Mouse (Mus musculus) macrophage (primary cell): ENCODE measurements around the gene Catsper3. TPM values are rescaled to one million over a fixed set of nuclear protein-coding genes. Genes with fewer than 3 reads are reported as not detected.

Source experiments
- H3K27ac ChIP-seq: fragments of 350-480 bp; formaldehyde crosslinking; 2 replicates; pipeline ENCODE4 v1.9.0; 2021
- H3K36me3 ChIP-seq: fragments of 350-480 bp; formaldehyde crosslinking; 2 replicates; pipeline ENCODE4 v1.9.0; 2021; ENCODE audit errors: inconsistent target
- H3K4me3 ChIP-seq: fragments of 350-480 bp; formaldehyde crosslinking; 2 replicates; pipeline ENCODE4 v1.9.0; 2021; ENCODE audit errors: inconsistent target
- H3K79me2 ChIP-seq: fragments of 350-480 bp; formaldehyde crosslinking; 2 replicates; pipeline ENCODE4 v1.9.0; 2021; ENCODE audit errors: inconsistent target
- WGBS: methylation state at CpG from one replicate; pipeline ENCODE4 v1.1.7; 2026; ENCODE audit warnings: inconsistent platforms; ENCODE audit not compliant: missing documents; 5-methylcytosine and 5-hydroxymethylcytosine counted together
- polyA plus RNA-seq: library from polyadenylated mRNA; stranded (reverse); fragments of 250-400 nt; gene quantifications from 3 replicates; pipeline ENCODE4 v1.2.4, GENCODE M21; 2018; ENCODE audit warnings: inconsistent platforms
- total RNA-seq, 78 experiments: library from RNA; depleted of rRNA; stranded (reverse); fragments of 250-400 nt; gene quantifications; 1 replicate in 9 of 78; 2 replicates in 24 of 78; 3 replicates in 43 of 78; 4 replicates in 2 of 78; pipeline ENCODE4 v1.2.4; 2018; ENCODE audit warnings: inconsistent platforms in 56 of 78

The Catsper3 gene
- total RNA-seq (2018; cell fraction: chromatin; rRNA removed): under 1 TPM in 3 of 26 experiments, not detected in 23; 0.45 to 0.91 (median 0.59) TPM
- total RNA-seq (2018; cell fraction: cytosol; rRNA removed): under 1 TPM in 3 of 26 experiments, not detected in 23; 0.11 to 0.17 (median 0.14) TPM
- not detected for total RNA-seq (2018; cell fraction: nucleus; rRNA removed)
- not detected in 3 replicates for polyA plus RNA-seq

DNA sequence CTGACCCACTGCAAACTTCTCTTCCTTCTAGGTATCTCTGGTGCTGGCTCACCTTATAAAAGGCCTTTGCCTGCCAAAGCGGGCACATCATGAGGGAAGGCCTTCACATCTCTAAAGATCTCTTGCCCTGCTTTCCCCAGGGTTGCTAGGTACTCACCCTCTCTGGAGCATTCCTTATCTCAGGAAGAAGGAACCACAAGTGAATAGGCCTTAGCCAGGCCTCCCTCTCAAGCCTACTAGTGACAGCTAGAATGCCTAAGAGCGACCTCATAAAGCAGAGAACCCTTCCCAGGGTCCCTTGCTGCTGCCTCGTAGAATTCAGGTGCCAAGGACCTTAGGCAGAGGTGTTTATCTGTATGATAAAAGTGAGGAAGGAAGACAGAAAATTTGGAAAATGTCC, at the start of gene Catsper3:
Catsper3 (plus strand) TSS at position 301 of the 400 bp plus-strand sequence.
- Histone ChIP-seq H3K27ac (no peak within 1 kb of the TSS), H3K4me3 (no peak within 1 kb of the TSS), H3K79me2 (no peaks in the 10 kb centered on the region), H3K36me3 (no peaks in the 10 kb centered on the region)
- 92% methylated on average over 3 of the region's 3 CpGs for WGBS

DNA sequence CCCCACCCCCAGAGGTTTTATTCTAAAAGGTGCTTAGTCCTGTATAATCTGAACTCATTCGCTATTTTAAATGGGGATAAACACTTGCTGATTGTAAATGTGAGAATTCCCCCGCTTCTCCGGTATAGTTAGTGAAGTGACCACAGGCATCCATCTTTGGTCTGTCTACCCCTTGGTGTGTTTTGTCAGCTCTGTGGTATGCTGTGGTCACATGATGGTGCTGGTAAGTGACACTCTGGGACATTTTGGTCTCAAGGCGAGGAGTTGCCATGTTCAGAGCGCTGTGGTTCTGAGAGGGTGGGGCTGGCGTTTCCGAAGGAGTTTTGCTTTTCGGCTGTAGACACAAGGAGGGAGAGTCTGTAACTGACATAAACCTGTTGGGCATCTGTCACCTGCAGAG, 46.5 kb upstream of the Catsper3 start:
- 98% methylated on average over 8 of the region's 8 CpGs for WGBS
- no peaks in the 10 kb centered on the region for H3K79me2 ChIP-seq
- no peaks in the 10 kb centered on the region for H3K36me3 ChIP-seq
- H3K4me3 ChIP-seq: no peak overlapping the region
- H3K27ac ChIP-seq: no peak overlapping the region

DNA sequence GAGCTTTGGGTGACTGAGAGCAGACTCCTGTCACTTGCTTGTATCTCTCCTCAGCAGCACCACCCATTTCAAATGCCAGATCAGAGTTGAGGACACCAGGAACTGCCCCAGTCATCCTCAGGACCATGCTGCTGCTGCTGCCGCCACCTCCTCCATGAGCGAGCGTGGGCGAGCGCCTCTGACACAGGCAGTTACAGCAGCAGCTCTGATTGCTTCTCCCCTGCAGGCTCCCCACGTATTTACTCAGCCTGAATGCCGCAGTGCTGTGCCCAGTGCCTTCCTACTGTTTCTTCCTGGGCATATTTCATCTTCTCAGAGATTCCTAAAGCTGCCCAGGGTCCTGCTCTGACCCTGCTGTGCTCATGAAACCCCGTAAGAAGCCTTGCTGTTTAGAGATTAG, 42.1 kb upstream of the Catsper3 start:
- Histone ChIP-seq H3K79me2 (no peaks in the 10 kb centered on the region), H3K4me3 (no peak overlapping the region)

DNA sequence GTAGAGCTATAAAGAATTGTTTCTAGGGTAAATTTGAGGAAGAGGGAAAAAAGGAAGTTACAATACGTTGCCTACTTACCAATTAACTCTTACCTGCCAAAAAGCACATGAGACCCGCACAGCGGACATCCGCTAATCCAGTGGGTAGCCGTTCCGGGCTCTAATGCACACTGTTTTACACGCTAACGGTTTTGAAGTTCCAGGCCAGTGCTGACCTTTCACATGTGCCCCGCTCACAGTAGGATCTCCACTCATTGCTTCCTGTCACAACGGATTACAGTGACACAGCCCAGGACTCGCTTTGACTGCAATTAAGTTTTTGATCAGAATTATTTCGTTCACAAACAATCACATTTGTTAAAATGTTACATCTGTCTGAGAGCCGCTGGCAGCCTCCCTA, 30.0 kb upstream of the Catsper3 start:
- H3K36me3 ChIP-seq: no peaks in the 10 kb centered on the region

More for the DNA sequence above, 42.1 kb upstream of the Catsper3 start:
- no peak overlapping the region for H3K27ac ChIP-seq
- WGBS: 97% methylated on average over 8 of the region's 8 CpGs
- H3K36me3 ChIP-seq: no peaks in the 10 kb centered on the region

DNA sequence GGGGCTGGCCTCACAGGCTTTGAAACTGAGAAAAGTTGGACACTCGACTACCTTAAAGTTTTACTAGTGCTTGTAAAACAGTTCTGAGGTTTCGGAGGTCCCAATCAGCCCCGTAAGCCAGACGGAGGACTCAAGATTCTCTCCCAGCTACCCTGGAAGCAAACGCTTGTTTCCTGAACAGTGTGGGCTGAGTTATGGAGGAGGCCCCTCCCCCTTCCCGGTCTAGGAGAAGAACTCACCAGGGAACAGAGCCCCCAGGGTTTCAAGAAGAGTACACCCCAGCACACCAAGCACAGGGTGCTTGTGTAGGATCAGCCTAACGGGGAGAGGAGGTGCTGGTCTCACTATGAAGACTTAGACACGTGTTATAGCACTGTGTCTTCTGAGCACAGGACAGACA, 27.6 kb upstream of the Catsper3 start:
- no peaks in the 10 kb centered on the region for H3K79me2 ChIP-seq
- WGBS: 77% methylated on average over 8 of the region's 8 CpGs
- H3K36me3 ChIP-seq: no peaks in the 10 kb centered on the region
- H3K4me3 ChIP-seq: no peak overlapping the region
- no peak overlapping the region for H3K27ac ChIP-seq

More for the DNA sequence above, 30.0 kb upstream of the Catsper3 start:
- H3K27ac ChIP-seq: no peak overlapping the region
- H3K4me3 ChIP-seq: no peak overlapping the region
- no peaks in the 10 kb centered on the region for H3K79me2 ChIP-seq
- 37% methylated on average over 11 of the region's 13 CpGs for WGBS

DNA sequence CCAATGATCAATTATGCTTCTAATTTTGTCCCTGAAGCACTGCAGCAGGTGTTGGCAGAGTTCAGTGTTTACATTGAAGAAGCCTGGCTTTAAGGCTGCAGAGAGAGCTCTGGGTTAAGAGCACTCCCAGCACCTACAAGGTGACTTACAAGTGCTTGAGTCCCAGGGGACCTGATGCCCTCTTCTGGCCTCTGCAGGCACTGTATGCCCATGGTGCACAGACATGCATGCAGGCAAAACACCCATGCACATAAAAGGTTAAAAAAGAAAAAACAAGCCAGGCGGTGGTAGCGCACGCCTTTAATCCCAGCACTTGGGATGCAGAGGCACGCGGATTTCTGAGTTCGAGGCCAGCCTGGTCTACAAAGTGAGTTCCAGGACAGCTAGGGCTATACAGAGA, 26.7 kb upstream of the Catsper3 start:
- H3K36me3 ChIP-seq: no peaks in the 10 kb centered on the region
- WGBS: 96% methylated on average over 6 of the region's 6 CpGs
- H3K27ac ChIP-seq: no peak overlapping the region
- H3K4me3 ChIP-seq: no peak overlapping the region
- H3K79me2 ChIP-seq: no peaks in the 10 kb centered on the region

DNA sequence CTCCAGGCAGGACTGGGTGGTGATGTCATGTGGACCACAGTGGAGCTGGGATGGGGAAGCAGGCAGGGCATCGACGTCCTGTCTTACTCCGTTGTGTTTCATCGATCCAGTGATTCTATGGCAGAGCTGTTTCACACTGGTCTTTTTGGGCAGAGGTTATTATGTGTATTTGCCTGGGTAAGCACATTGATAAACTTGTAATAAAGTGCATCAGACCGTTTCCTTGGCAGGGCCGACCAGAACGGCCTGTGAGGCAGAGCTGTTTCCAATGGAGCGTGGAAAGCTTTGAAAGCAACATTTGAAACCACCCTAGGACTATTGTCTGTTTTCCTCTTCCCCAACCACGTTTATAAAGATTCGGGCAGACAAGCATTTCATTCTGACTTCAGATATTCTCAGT, 23.8 kb upstream of the Catsper3 start:
- Histone ChIP-seq H3K36me3 (no peaks in the 10 kb centered on the region), H3K4me3 (no peak overlapping the region), H3K79me2 (no peaks in the 10 kb centered on the region), H3K27ac (no peak overlapping the region)
- 82% methylated on average over 10 of the region's 10 CpGs for WGBS

DNA sequence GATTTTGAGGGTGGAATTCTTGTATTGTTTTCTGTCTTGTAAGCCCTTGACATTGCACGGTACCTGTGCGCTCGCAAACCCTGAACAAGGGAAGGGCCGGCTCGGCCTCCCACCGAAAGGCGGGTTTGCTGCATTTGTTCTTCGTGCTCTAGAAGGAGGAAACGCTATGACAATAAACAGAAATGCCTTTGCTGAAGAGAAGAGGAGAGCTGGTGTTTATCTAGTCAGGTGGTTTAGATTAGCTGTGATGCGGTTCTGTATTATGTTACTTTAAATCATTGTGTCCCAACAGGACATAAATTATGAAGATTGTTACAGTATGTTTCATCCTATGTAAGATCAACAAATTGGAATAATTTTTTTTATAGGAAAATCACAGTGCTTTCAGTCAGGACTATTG, 22.9 kb upstream of the Catsper3 start:
- Histone ChIP-seq H3K4me3 (no peak overlapping the region), H3K36me3 (no peaks in the 10 kb centered on the region), H3K79me2 (no peaks in the 10 kb centered on the region), H3K27ac (no peak overlapping the region)
- 94% methylated on average over 10 of the region's 10 CpGs for WGBS

DNA sequence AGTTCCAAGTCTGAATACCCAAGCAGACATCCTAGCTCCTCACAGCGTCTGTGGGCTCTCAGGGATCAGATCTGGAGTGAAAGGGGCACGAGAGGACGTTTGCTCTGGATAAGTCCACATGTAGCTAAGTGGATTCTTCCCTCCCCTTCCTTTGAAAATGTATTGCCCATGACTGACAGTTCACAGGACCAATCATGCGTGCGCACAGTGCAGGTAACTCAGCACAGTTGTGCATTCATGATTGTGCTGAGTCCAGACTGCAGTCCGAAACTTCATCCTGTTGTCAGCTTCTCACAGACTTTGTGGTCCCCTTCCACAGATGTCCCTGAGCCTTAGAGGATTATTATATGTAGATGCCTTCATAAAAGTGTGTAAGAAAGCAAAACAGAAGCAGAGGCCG, 10.0 kb upstream of the Catsper3 start:
- Histone ChIP-seq H3K79me2 (no peaks in the 10 kb centered on the region), H3K4me3 (no peak overlapping the region), H3K36me3 (no peaks in the 10 kb centered on the region), H3K27ac (no peak overlapping the region)
- 92% methylated on average over 7 of the region's 7 CpGs for WGBS

DNA sequence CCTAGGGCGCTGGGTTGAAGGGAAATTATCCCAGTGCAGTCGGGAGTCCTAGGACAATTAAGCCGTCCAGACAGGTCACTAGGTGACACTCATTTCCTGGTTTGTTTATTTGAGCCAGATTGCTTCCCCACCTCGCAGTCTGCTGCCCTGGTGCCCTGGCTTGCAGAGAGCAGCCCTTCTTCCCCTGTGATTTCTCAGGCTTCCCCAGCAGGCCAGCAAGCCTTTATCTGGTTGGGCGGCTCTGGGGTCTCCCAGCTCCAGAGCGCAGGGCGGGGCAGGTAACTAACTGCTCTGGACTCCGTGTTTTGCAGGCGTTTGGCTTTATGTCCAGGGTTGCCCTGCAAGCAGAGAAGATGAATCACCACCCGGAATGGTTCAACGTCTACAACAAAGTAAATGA, 9.3 kb upstream of the Catsper3 start:
- Histone ChIP-seq H3K4me3 (no peak overlapping the region), H3K79me2 (no peaks in the 10 kb centered on the region), H3K27ac (no peak overlapping the region), H3K36me3 (no peaks in the 10 kb centered on the region)
- WGBS: 88% methylated on average over 11 of the region's 11 CpGs

DNA sequence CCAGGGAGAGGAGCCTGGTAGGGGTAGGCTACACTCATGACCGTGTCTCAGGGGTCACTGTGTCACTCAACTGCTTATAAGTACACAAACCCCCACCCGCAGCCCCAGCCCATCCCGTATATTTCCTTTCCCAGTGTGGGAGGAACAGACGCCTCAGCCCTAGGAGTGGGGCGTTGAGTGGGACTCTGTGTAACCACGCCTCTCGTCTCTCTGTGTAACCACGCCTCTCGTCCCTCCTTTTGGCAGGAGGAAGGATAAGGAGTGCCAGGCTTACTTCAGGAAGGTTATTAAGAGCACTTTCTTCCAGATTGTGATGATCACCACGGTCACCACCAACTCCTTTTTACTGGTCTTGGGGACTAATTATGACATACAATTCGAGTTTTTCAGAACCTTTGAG, 1.8 kb downstream of the Catsper3 start:
- 78% methylated on average over 11 of the region's 11 CpGs for WGBS
- Histone ChIP-seq H3K27ac (no peak overlapping the region), H3K4me3 (no peak overlapping the region), H3K79me2 (no peaks in the 10 kb centered on the region), H3K36me3 (no peaks in the 10 kb centered on the region)

DNA sequence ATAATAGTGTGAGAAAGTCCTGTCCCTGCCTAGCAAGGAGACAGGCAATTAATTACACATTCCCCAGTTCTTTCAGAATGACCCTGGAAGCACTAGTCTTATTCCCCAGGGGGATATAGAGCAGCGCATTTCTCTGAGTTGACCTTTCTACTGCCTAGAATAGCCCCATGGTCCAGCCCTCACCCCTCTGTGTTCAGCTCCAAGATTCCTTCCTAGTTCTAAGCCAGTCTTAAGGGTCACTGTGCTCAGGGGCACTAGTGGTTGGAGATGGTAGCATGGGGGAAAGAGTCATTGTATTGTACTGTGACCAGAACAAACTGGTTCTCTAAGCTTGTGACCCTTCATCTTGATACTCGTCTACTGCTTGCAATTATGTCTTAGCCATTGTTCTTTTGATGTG, 16.9 kb downstream of the Catsper3 start:
- H3K4me3 ChIP-seq: no peak overlapping the region
- H3K36me3 ChIP-seq: no peaks in the 10 kb centered on the region
- no peaks in the 10 kb centered on the region for H3K79me2 ChIP-seq
- H3K27ac ChIP-seq: no peak overlapping the region
- WGBS: 100% methylated on average over 2 of the region's 2 CpGs

DNA sequence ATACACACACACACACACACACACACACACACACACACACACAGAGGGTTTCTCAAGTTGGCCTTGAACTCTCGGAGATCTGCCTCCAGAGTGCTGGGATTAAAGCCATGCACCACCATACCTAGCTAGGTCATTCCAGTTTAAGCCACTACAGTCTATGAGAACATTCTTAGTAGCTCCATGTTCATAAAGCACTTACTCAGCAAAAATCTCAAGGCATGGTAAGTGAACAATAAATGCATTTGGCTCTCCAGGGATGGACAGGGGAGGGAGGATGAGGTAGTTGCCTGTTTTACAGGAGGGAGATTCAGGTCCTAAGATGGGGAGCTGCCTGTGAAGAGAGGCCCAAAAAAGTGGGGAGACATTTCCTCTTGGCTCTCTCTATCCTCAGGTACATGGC, 19.6 kb downstream of the Catsper3 start:
- no peak overlapping the region for H3K4me3 ChIP-seq
- no peak overlapping the region for H3K27ac ChIP-seq
- H3K79me2 ChIP-seq: no peaks in the 10 kb centered on the region
- no peaks in the 10 kb centered on the region for H3K36me3 ChIP-seq
- 88% methylated on average over 1 of the region's 1 CpGs for WGBS

DNA sequence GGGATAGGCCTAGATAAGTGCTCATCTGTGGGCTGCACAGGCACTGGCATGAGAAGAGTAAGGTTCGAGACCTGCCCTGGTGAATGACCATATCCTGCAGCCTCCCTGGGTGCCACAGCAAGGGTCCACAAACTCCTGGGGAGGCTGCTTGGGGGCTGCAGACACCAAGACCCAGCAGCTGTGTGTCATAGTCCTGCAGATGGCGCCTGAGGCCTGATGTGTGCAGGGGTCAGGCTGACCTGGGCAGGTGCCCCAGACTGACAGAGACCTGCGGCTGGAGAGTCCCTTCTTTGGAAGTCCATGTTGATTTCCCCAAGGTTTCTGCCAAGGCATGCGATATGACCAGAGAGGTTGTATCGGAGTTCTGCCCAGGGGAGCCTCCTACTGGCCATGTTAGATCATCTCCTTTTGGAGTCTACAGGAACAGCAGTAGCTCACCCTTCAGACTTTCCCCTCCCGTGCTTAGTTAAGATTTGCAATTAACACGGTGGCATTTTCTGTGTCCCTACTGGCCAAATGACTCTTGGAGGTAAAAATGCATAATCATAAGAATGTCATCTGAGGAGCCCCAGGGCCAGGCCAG, 24.8 kb downstream of the Catsper3 start:
- no peak overlapping the region for H3K4me3 ChIP-seq
- no peak overlapping the region for H3K27ac ChIP-seq
- no peaks in the 10 kb centered on the region for H3K79me2 ChIP-seq
- no peaks in the 10 kb centered on the region for H3K36me3 ChIP-seq
- 90% methylated on average over 7 of the region's 7 CpGs for WGBS

DNA sequence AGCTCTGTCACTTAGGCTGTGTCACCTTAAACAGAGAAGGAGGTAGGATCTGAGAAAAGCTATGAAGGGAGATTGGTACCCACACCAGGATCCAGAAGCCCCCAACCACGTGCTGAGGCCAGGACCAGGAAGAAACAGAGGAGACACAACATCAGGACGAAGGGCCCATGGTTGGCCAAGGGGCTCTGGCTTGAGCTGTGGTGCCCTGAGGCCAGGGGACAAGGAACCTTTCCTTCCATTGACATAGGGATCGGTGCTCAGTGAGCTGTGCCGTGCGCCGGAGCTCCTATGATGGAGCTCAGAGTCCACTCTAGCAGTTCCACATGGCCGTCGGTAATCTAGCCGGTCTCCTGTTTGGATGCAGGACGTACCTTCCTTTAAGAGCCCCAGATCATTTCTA, 25.3 kb downstream of the Catsper3 start:
- Histone ChIP-seq H3K79me2 (no peaks in the 10 kb centered on the region), H3K27ac (no peak overlapping the region), H3K36me3 (no peaks in the 10 kb centered on the region), H3K4me3 (no peak overlapping the region)
- 97% methylated on average over 9 of the region's 10 CpGs for WGBS

DNA sequence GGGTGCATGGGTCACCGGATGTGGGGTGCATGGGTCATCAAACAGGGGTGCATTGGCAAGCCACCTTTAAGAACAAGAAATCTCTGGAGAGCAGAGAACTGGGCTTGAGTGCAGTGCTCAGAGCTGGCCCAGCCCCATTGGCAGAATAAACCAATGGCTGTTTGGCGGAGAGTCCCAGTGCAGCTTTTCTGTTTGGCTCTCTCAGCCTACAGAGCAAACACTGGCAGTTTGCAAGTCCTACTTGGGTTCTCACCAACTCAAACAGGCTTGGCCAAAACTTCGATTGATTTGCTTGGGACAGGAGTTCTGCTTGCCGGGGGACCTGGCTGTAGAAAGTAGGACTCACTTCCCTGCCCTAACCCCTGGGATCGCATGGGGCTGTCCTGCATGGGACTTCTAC, 26.6 kb downstream of the Catsper3 start:
- no peaks in the 10 kb centered on the region for H3K79me2 ChIP-seq
- no peak overlapping the region for H3K4me3 ChIP-seq
- no peaks in the 10 kb centered on the region for H3K36me3 ChIP-seq
- no peak overlapping the region for H3K27ac ChIP-seq
- 86% methylated on average over 5 of the region's 5 CpGs for WGBS
